Mouse (Mus musculus): ENCODE data around the gene Gm13043. TPM values are rescaled to one million over a fixed set of nuclear protein-coding genes. Genes with fewer than 3 reads are reported as not detected.
"Not testable (repeated sequence)": the region's sequence is repeated elsewhere in the genome, so short reads cannot be mapped to it uniquely, and the experiment has no call there.

Gene Gm13043
- polyA plus RNA-seq (2014; fragmentation: Nextera tagmentation; extraction: Ambion mirVana) = not detected in 2 replicates

GRCm38 (mm10) chr4:143511043-143511442, at the start of gene Gm13043:
Gene Gm13043 (plus strand): TSS chr4:143511343.
- H3K27me3 ChIP-seq (ENCODE audit: control insufficient read depth, insufficient read depth, low read length) = no peaks in the 10 kb centered on the region
- WGBS = 87% methylated on average over 3 of the region's 3 CpGs
- no peak within 1 kb of the TSS for H3K27ac ChIP-seq (ENCODE audit: low read length)
- H3K4me2 ChIP-seq (replicated peaks; ENCODE audit: low read depth, low read length) = no peak within 1 kb of the TSS
- no peak within 1 kb of the TSS for H3K4me3 ChIP-seq (ENCODE audit: low read depth, low read length)
- ATAC-seq (ENCODE audit: insufficient number of reproducible peaks, insufficient read depth, low FRiP score, low read depth) = no peak
- H3K9ac ChIP-seq (replicated peaks; ENCODE audit: low read depth, low read length) = no peak within 1 kb of the TSS
- no peaks in the 10 kb centered on the region for H3K9me3 ChIP-seq (ENCODE audit: control insufficient read depth, low read depth, low read length)
- no peaks in the 10 kb centered on the region for H3K4me1 ChIP-seq (ENCODE audit: control insufficient read depth, insufficient read depth, low read length)
- H3K36me3 ChIP-seq (ENCODE audit: control insufficient read depth, insufficient read depth, low read length) = no peaks in the 10 kb centered on the region

- H3K27me3 ChIP-seq (ENCODE audit: control insufficient read depth, insufficient read depth, low read length); H3K4me3 ChIP-seq (ENCODE audit: low read depth, low read length); H3K27ac ChIP-seq (ENCODE audit: low read length); H3K4me2 ChIP-seq (replicated peaks; ENCODE audit: low read depth, low read length); H3K4me1 ChIP-seq (ENCODE audit: control insufficient read depth, insufficient read depth, low read length); H3K9ac ChIP-seq (replicated peaks; ENCODE audit: low read depth, low read length); H3K9me3 ChIP-seq (ENCODE audit: control insufficient read depth, low read depth, low read length); H3K36me3 ChIP-seq (ENCODE audit: control insufficient read depth, insufficient read depth, low read length); ATAC-seq (ENCODE audit: insufficient number of reproducible peaks, insufficient read depth, low FRiP score, low read depth): not testable (repeated sequence)
- WGBS = no CpG with 5 or more reads among the region's 3 CpGs
These were observed 24.5 kb downstream of the Gm13043 start, which contains the start of gene Gm13040 for GRCm38 (mm10) chr4:143535654-143536053. Gene Gm13040 (plus strand): TSS chr4:143535954.

- not testable (repeated sequence) for ATAC-seq (ENCODE audit: insufficient number of reproducible peaks, insufficient read depth, low FRiP score, low read depth); H3K9me3 ChIP-seq (ENCODE audit: control insufficient read depth, low read depth, low read length)
- no CpG with 5 or more reads among the region's 3 CpGs for WGBS
These were observed 40.3 kb downstream of the Gm13043 start, which contains the start of the genes BC080695 and Gm13057 for GRCm38 (mm10) chr4:143551400-143551799. Gene BC080695 (plus strand): TSS chr4:143551700. Gene Gm13057 (plus strand): TSS chr4:143551709.

More at GRCm38 (mm10) chr4:143551400-143551799, 40.3 kb downstream of the Gm13043 start, which contains the start of the genes BC080695 and Gm13057:
- H3K36me3 ChIP-seq (ENCODE audit: control insufficient read depth, insufficient read depth, low read length); H3K27me3 ChIP-seq (ENCODE audit: control insufficient read depth, insufficient read depth, low read length); H3K4me1 ChIP-seq (ENCODE audit: control insufficient read depth, insufficient read depth, low read length); H3K4me3 ChIP-seq (ENCODE audit: low read depth, low read length); H3K9ac ChIP-seq (replicated peaks; ENCODE audit: low read depth, low read length); H3K27ac ChIP-seq (ENCODE audit: low read length); H3K4me2 ChIP-seq (replicated peaks; ENCODE audit: low read depth, low read length): not testable (repeated sequence)

Other genes with a start within 250 kb of the Gm13043 start
- gene Pdpn, start 211.8 kb upstream of the Gm13043 start, polyA plus RNA-seq (2014; fragmentation: Nextera tagmentation; extraction: Ambion mirVana) = 35.4 and 41.3 TPM in 2 replicates
- not detected in 2 replicates for gene Lrrc38, start 161.6 kb upstream of the Gm13043 start, polyA plus RNA-seq (2014; fragmentation: Nextera tagmentation; extraction: Ambion mirVana)
- gene Pramel1, start 116.9 kb upstream of the Gm13043 start, polyA plus RNA-seq (2014; fragmentation: Nextera tagmentation; extraction: Ambion mirVana) = not detected in 2 replicates
- 15.1 and 18.4 TPM in 2 replicates for gene Pramef8, start 98.9 kb upstream of the Gm13043 start, polyA plus RNA-seq (2014; fragmentation: Nextera tagmentation; extraction: Ambion mirVana)
- gene Oog4, start 61.0 kb upstream of the Gm13043 start, polyA plus RNA-seq (2014; fragmentation: Nextera tagmentation; extraction: Ambion mirVana) = not detected in 2 replicates
- not detected in 2 replicates for gene Gm13040, start 24.6 kb downstream of the Gm13043 start, polyA plus RNA-seq (2014; fragmentation: Nextera tagmentation; extraction: Ambion mirVana)
- not detected in 2 replicates for gene BC080695, start 40.4 kb downstream of the Gm13043 start, polyA plus RNA-seq (2014; fragmentation: Nextera tagmentation; extraction: Ambion mirVana)
- gene Gm13057, start 40.4 kb downstream of the Gm13043 start, polyA plus RNA-seq (2014; fragmentation: Nextera tagmentation; extraction: Ambion mirVana) = not detected in 2 replicates
- gene Gm13083, start 103.7 kb downstream of the Gm13043 start, polyA plus RNA-seq (2014; fragmentation: Nextera tagmentation; extraction: Ambion mirVana) = not detected in 2 replicates
- gene Gm13088, start 145.9 kb downstream of the Gm13043 start, polyA plus RNA-seq (2014; fragmentation: Nextera tagmentation; extraction: Ambion mirVana) = not detected in 2 replicates
- not detected in 2 replicates for gene Gm13089, start 191.4 kb downstream of the Gm13043 start, polyA plus RNA-seq (2014; fragmentation: Nextera tagmentation; extraction: Ambion mirVana)
- gene Gm13078, start 208.1 kb downstream of the Gm13043 start, polyA plus RNA-seq (2014; fragmentation: Nextera tagmentation; extraction: Ambion mirVana) = not detected in 2 replicates

Data from stomach, embryonic 14.5 days (tissue).